Mouse (Mus musculus) forebrain, embryonic 10.5 days (tissue): ENCODE measurements around the gene Gm45716. TPM values are rescaled to one million over a fixed set of nuclear protein-coding genes. Genes with fewer than 3 reads are reported as not detected.

Experiments used
- DNase-seq: peaks from one replicate; pipeline ENCODE4 v3.0.0-alpha.2; 2017; ENCODE audit warnings: low spot score; ENCODE audit errors: extremely low spot score
- H3K27ac ChIP-seq: fragments of 300-500 bp; sonication (generic); 2 replicates; pipeline ENCODE4 v1.5.1; 2016; ENCODE audit warnings: mild to moderate bottlenecking
- H3K27me3 ChIP-seq: fragments of 300-500 bp; sonication (generic); 2 replicates; pipeline ENCODE4 v1.6.1; 2016; ENCODE audit warnings: mild to moderate bottlenecking; ENCODE audit not compliant: poor library complexity, severe bottlenecking
- H3K36me3 ChIP-seq: fragments of 300-500 bp; sonication (generic); replicated peaks from 2 replicates; pipeline ENCODE4 v1.6.1; 2016; ENCODE audit warnings: mild to moderate bottlenecking, moderate library complexity
- H3K4me1 ChIP-seq: fragments of 300-500 bp; sonication (generic); 2 replicates; pipeline ENCODE4 v1.6.1; 2016
- H3K4me3 ChIP-seq: fragments of 300-500 bp; sonication (generic); 2 replicates; pipeline ENCODE4 v1.5.1; 2016; ENCODE audit warnings: mild to moderate bottlenecking, moderate library complexity
- H3K9me3 ChIP-seq: fragments of 300-500 bp; sonication (generic); 2 replicates; pipeline ENCODE4 v1.6.1; 2016; ENCODE audit warnings: mild to moderate bottlenecking, moderate library complexity
- WGBS: fragments of 180-500 bp; shearing (Covaris S2); methylation state at CpG from one replicate; pipeline ENCODE4 v1.1.7; 2016; 5-methylcytosine and 5-hydroxymethylcytosine counted together
- polyA plus RNA-seq: library from polyadenylated mRNA; unstranded; fragments of >200 nt; fragmentation: Nextera tagmentation; extraction: Ambion mirVana; gene quantifications from 2 replicates; pipeline ENCODE4 v1.2.1, GENCODE M21; 2016

Gene Gm45716
- polyA plus RNA-seq, 1 experiment from 2014 or later, result 16.9 TPM

- Histone ChIP-seq H3K9me3 (no peaks in the 10 kb centered on the region), H3K27me3 (no peaks in the 10 kb centered on the region), H3K4me3 (no peak overlapping the region), H3K27ac (no peak overlapping the region), H3K4me1 (no peaks in the 10 kb centered on the region), H3K36me3 (no peaks in the 10 kb centered on the region)
- no peak for DNase-seq
- 85% methylated on average over 4 of the region's 4 CpGs for WGBS
Observed at GRCm38 (mm10) chr11:90283159-90283558, 95.7 kb downstream of the Gm45716 start.

DNA sequence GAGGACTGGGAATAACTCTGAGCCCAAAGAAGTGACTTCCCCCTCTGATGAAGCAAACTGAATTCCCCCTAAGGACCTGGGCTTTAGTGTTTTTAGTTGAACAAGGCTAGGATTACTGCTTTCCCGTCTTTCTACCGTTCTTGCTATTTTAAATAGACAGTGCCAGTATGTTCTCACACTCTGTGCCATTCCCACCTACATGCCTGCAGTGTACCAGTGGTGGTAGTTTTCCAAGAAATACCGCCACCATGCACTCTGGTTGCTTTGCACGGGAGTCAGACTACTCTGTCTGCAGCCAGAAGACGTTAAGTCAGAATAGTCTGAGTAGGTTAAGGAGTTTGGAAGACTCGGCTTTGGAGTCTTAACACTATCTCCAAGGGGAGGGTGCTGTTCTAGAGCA, 96.1 kb downstream of the Gm45716 start:
- no peak overlapping the region for H3K4me3 ChIP-seq
- no peaks in the 10 kb centered on the region for H3K9me3 ChIP-seq
- no peaks in the 10 kb centered on the region for H3K4me1 ChIP-seq
- no peaks in the 10 kb centered on the region for H3K36me3 ChIP-seq
- H3K27ac ChIP-seq, result no peak overlapping the region
- no peak for DNase-seq
- no peaks in the 10 kb centered on the region for H3K27me3 ChIP-seq
- WGBS, result 84% methylated on average over 6 of the region's 6 CpGs

- no peak for DNase-seq
- Histone ChIP-seq H3K4me3 (no peak overlapping the region), H3K27ac (no peak overlapping the region), H3K27me3 (no peaks in the 10 kb centered on the region), H3K4me1 (no peaks in the 10 kb centered on the region), H3K36me3 (no peaks in the 10 kb centered on the region), H3K9me3 (no peaks in the 10 kb centered on the region)
- WGBS, result 91% methylated on average over 2 of the region's 2 CpGs
Observed at GRCm38 (mm10) chr11:90284079-90284478, 96.6 kb downstream of the Gm45716 start.

DNA sequence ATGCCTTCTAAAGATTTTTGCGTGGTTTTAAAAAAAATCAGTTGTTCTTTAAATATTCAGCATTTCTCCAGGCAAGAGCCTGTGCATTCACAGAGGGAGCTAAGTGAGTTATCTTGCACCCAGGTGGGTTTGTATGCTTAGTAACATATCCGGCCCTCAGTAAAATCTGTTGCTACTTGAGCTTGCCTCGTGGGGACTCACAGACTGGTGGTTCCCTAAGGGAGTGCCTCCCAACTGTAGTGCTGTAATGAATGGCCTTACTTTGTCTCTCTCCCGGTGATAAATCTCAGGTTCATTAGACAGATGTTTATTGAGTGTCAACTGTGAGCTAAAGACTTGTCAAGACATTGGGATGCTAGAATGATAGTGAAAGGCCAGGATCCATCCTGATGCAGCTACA, 97.1 kb downstream of the Gm45716 start:
- H3K27me3 ChIP-seq, result no peaks in the 10 kb centered on the region
- 77% methylated on average over 4 of the region's 4 CpGs for WGBS
- H3K4me3 ChIP-seq, result no peak overlapping the region
- no peaks in the 10 kb centered on the region for H3K9me3 ChIP-seq
- H3K4me1 ChIP-seq, result no peaks in the 10 kb centered on the region
- H3K36me3 ChIP-seq, result no peaks in the 10 kb centered on the region
- no peak overlapping the region for H3K27ac ChIP-seq
- no peak for DNase-seq

DNA sequence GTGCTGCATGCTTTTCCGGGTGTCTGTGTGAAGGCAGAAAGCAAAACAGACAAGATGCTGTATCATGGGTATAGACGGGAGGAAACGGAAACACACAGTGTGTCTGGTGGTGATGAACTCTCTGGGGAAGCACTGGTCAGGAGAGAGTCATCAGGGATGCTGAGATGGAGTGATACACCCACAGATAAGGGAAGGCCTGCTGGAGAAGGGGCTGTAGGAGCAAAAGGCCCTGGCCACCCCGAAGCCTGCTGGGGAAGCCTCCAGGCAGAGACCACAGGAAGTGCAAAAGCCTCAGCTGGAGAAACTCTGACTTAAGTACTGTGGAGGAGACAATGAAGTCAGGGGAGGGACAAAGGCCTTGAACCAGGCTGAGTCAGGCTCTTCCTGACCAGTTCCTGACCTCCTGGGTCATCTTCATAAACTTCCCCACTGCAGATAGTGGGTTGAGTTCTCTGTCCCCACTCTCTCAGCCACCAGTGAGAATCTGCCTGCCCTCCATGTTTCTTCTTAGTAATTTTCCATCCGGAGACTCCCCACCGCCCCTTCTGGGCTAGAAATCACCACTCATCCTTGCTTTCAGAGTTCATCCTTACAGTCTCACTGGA, 99.2 kb downstream of the Gm45716 start:
- DNase-seq, result no peak
- no peaks in the 10 kb centered on the region for H3K9me3 ChIP-seq
- no peaks in the 10 kb centered on the region for H3K36me3 ChIP-seq
- WGBS, result 85% methylated on average over 6 of the region's 6 CpGs
- no peaks in the 10 kb centered on the region for H3K27me3 ChIP-seq
- no peaks in the 10 kb centered on the region for H3K4me1 ChIP-seq
- no peak overlapping the region for H3K4me3 ChIP-seq
- H3K27ac ChIP-seq, result no peak overlapping the region

DNA sequence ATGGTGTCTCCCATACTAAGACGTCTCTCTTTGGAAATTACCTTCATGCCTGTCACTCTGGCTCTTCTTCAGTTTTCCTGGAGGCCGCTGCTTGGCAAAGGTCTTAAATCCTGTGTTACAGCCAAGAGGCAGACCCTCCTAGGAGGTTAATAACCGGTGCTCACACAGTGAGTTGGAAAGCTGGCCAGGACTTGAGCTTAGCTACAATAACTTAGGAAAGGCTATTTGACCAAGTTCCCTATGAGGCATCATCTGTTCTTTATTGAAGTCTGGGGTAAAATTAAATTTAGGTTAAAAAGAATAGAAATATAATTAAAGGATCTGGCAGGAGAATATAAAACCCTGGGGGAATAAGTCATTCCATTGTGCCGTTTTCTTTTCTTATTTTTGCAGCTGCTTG, 103.7 kb downstream of the Gm45716 start:
- Histone ChIP-seq H3K4me3 (no peak overlapping the region), H3K27ac (no peak overlapping the region), H3K4me1 (no peaks in the 10 kb centered on the region), H3K27me3 (no peaks in the 10 kb centered on the region), H3K9me3 (no peaks in the 10 kb centered on the region), H3K36me3 (no peaks in the 10 kb centered on the region)
- no peak for DNase-seq
- WGBS, result 82% methylated on average over 4 of the region's 4 CpGs

- H3K36me3 ChIP-seq, result no peaks in the 10 kb centered on the region
- DNase-seq, result no peak
- no peak overlapping the region for H3K4me3 ChIP-seq
- H3K9me3 ChIP-seq, result no peaks in the 10 kb centered on the region
- no peaks in the 10 kb centered on the region for H3K27me3 ChIP-seq
- H3K27ac ChIP-seq, result no peak overlapping the region
- no peaks in the 10 kb centered on the region for H3K4me1 ChIP-seq
Observed at GRCm38 (mm10) chr11:90292766-90293165, 105.3 kb downstream of the Gm45716 start.

- Histone ChIP-seq H3K9me3 (no peaks in the 10 kb centered on the region), H3K4me1 (no peaks in the 10 kb centered on the region), H3K27me3 (no peaks in the 10 kb centered on the region), H3K36me3 (no peaks in the 10 kb centered on the region), H3K4me3 (no peak overlapping the region), H3K27ac (no peak overlapping the region)
- DNase-seq, result no peak
- 90% methylated on average over 2 of the region's 2 CpGs for WGBS
Observed at GRCm38 (mm10) chr11:90294622-90295021, 107.1 kb downstream of the Gm45716 start.

Other genes with a start within 250 kb of the Gm45716 start
- 21.4 and 22.3 TPM in 2 replicates for gene Pctp, start 184.8 kb upstream of the Gm45716 start, polyA plus RNA-seq
- gene Tmem100, start 157.3 kb upstream of the Gm45716 start, polyA plus RNA-seq, result 4.8 and 6.3 TPM in 2 replicates
- gene Mmd, start 61.8 kb downstream of the Gm45716 start, polyA plus RNA-seq, result 40.3 and 41.2 TPM in 2 replicates
- gene Hlf, start 203.2 kb downstream of the Gm45716 start, polyA plus RNA-seq, result 0.73 and 1.3 TPM in 2 replicates